In the genomic region with DNA sequence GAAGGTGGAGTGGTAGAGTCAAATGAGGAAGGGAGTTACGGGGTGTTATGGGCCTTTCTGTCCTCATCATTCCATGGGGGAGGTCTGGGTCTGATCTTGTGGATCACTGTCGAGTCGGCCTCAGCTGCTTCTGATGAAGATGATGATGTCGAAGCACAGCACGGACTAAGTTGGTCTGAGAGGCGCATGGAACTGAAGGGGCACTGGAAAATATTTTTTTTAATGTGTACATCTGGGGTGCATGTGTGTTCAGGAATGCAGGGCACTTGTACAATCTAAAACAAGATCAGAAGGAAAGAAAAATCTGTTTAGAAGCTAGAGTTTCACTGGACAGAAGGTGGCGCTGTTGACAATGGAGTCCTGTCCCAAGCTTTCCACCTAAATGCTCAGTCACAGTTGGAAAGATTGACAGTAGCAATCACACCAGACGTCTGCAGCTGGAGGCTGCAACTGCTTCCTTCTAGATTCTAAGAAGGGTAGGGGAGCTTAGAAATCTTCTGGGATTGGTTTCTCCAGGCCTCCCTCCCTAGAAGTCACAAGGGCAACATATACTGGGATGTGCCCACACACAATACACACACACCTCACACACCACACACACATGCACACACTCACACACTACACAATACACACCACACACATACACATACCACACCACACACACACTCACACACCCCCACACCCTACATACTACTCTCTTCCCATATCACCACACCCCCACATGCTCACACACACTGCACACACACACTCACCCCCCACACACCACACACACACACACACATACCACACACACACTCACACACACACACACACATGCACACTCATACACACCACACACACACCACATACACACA, we compare ENCODE assay signal across 8 mouse cellular contexts. TPM values are rescaled to one million over a fixed set of nuclear protein-coding genes. Genes with fewer than 3 reads are reported as not detected.
A peak's percentile ranks its signal among the peaks of the same experiment; 100 is the strongest.
DNase-seq lines count a peak whose midpoint lies in the region; ATAC-seq lines count a peak whose summit lies in the region.

No protein-coding gene starts in this region.

- H3K4me3 ChIP-seq in liver, embryonic 12.5 days = no peak overlapping the region
- no peak overlapping the region for H3K4me3 ChIP-seq in neural tube, embryonic 13.5 days

- 36% methylated on average over 8 of the region's 8 CpGs for WGBS in liver, embryonic 12.5 days (ENCODE audit: insufficient replicate concordance)
- 40% methylated on average over 8 of the region's 8 CpGs for WGBS in neural tube, embryonic 13.5 days

- DNase-seq in 416B (ENCODE audit: low read depth) = peak; percentile 94
- DNase-seq in CD4-positive helper T cell, adult 2 months (ENCODE audit: low read depth, low spot score) = peak; percentile 54
- peak; percentile 46 for DNase-seq in cerebellum, adult 9-11 months
- peak; percentile 89 for DNase-seq in forelimb bud, embryonic 11.5 days (ENCODE audit: low read depth, low spot score)
- DNase-seq in kidney, adult 9 months = peak; percentile 72
- DNase-seq in spleen, adult 12 weeks (ENCODE audit: low spot score) = no peak

- H3K4me1 ChIP-seq in liver, embryonic 12.5 days = peaks cover 4% of the 10 kb centered on the region
- H3K4me1 ChIP-seq in neural tube, embryonic 13.5 days (replicated peaks) = 0 out of 2 replicates have a peak, but pooled peaks cover 3% of the 10 kb centered on the region

- no peaks in the 10 kb centered on the region for H3K36me3 ChIP-seq in liver, embryonic 12.5 days
- no peaks in the 10 kb centered on the region for H3K36me3 ChIP-seq in neural tube, embryonic 13.5 days

- no peak overlapping the region for H3K27ac ChIP-seq in liver, embryonic 12.5 days
- H3K27ac ChIP-seq in neural tube, embryonic 13.5 days (replicated peaks) = no peak overlapping the region

- peaks cover 24% of the 10 kb centered on the region for H3K27me3 ChIP-seq in liver, embryonic 12.5 days (replicated peaks)
- peaks cover 3% of the 10 kb centered on the region for H3K27me3 ChIP-seq in neural tube, embryonic 13.5 days

- no peak overlapping the region for H3K9ac ChIP-seq in liver, embryonic 12.5 days
- no peak overlapping the region for H3K9ac ChIP-seq in neural tube, embryonic 13.5 days

- no peak overlapping the region for H3K4me2 ChIP-seq in liver, embryonic 12.5 days
- no peak overlapping the region for H3K4me2 ChIP-seq in neural tube, embryonic 13.5 days

- H3K9me3 ChIP-seq in liver, embryonic 12.5 days (replicated peaks) = no peaks in the 10 kb centered on the region
- no peaks in the 10 kb centered on the region for H3K9me3 ChIP-seq in neural tube, embryonic 13.5 days

- 0 out of 2 replicates have a peak, but pooled peaks have one; percentile 18 for ATAC-seq in liver, embryonic 12.5 days
- peak; percentile 55; the same call in 1 of the 2 replicates for ATAC-seq in neural tube, embryonic 13.5 days (ENCODE audit: low read depth)

RNA-seq across cellular contexts. Expression of gene Tarbp1, which starts 6.9 kb away (rescaled TPM):
- polyA plus RNA-seq in liver, embryonic 12.5 days (2016; fragmentation: Nextera tagmentation; extraction: Ambion mirVana) = 3.3 and 3.4 TPM in 2 replicates
- polyA plus RNA-seq in neural tube, embryonic 13.5 days (2015; fragmentation: Nextera tagmentation; extraction: Ambion mirVana) = 1.5 and 1.6 TPM in 2 replicates

RNA-seq across cellular contexts. Expression of gene Coa6, which starts 59.4 kb away (rescaled TPM):
- 39.6 and 42.7 TPM in 2 replicates for polyA plus RNA-seq in liver, embryonic 12.5 days (2016; fragmentation: Nextera tagmentation; extraction: Ambion mirVana)
- 46.7 and 48.1 TPM in 2 replicates for polyA plus RNA-seq in neural tube, embryonic 13.5 days (2015; fragmentation: Nextera tagmentation; extraction: Ambion mirVana)
